Mouse (Mus musculus) kidney, embryonic 15.5 days (tissue): ENCODE data around the gene Thada. TPM values are rescaled to one million over a fixed set of nuclear protein-coding genes. Genes with fewer than 3 reads are reported as not detected.

Experiments
- ATAC-seq: fragments of 200-750 bp; cut with Nextera tagmentation; replicated peaks from 2 replicates; pipeline ENCODE4 v1.8.0; 2017; ENCODE audit warnings: moderate TSS enrichment; ENCODE audit not compliant: low FRiP score
- H3K27ac ChIP-seq: fragments of 300-500 bp; sonication (generic); 2 replicates; pipeline ENCODE4 v1.5.1; 2015; ENCODE audit warnings: mild to moderate bottlenecking, inconsistent platforms
- H3K27me3 ChIP-seq: fragments of 300-500 bp; sonication (generic); 2 replicates; pipeline ENCODE4 v1.6.1; 2015; ENCODE audit warnings: inconsistent platforms
- H3K36me3 ChIP-seq: fragments of 300-500 bp; sonication (generic); 2 replicates; pipeline ENCODE4 v1.6.1; 2015; ENCODE audit warnings: inconsistent platforms
- H3K4me1 ChIP-seq: fragments of 300-500 bp; sonication (generic); 2 replicates; pipeline ENCODE4 v1.6.1; 2015; ENCODE audit warnings: inconsistent platforms
- H3K4me2 ChIP-seq: fragments of 300-500 bp; sonication (generic); 2 replicates; pipeline ENCODE4 v1.6.1; 2015; ENCODE audit warnings: moderate library complexity, mild to moderate bottlenecking, inconsistent platforms
- H3K4me3 ChIP-seq: fragments of 300-500 bp; sonication (generic); replicated peaks from 2 replicates; pipeline ENCODE4 v1.5.1; 2015; ENCODE audit warnings: mild to moderate bottlenecking, inconsistent platforms
- H3K9ac ChIP-seq: fragments of 300-500 bp; sonication (generic); 2 replicates; pipeline ENCODE4 v1.6.1; 2015; ENCODE audit warnings: mild to moderate bottlenecking, inconsistent platforms
- H3K9me3 ChIP-seq: fragments of 300-500 bp; sonication (generic); replicated peaks from 2 replicates; pipeline ENCODE4 v1.6.1; 2016; ENCODE audit warnings: inconsistent platforms
- WGBS: fragments of 180-500 bp; shearing (Covaris S2); methylation state at CpG from one replicate; pipeline ENCODE4 v1.1.7; 2015; ENCODE audit warnings: mixed read lengths; 5-methylcytosine and 5-hydroxymethylcytosine counted together
- polyA plus RNA-seq: library from polyadenylated mRNA; unstranded; fragments of >200 nt; fragmentation: Nextera tagmentation; extraction: Ambion mirVana; gene quantifications from 2 replicates; pipeline ENCODE4 v1.2.1, GENCODE M21; 2015

The Thada gene
- polyA plus RNA-seq, 1 experiment from 2014 or later: 10.4 TPM

- WGBS: 72% methylated on average over 5 of the region's 5 CpGs
- ATAC-seq: no peak
- Histone ChIP-seq H3K27me3 (no peaks in the 10 kb centered on the region), H3K4me2 (no peak overlapping the region), H3K4me1 (no peaks in the 10 kb centered on the region), H3K27ac (no peak overlapping the region), H3K9me3 (no peaks in the 10 kb centered on the region), H3K36me3 (peaks cover 88% of the 10 kb centered on the region), H3K4me3 (no peak overlapping the region), H3K9ac (no peak overlapping the region)
Observed at GRCm38 (mm10) chr17:84431991-84432390, 34.0 kb downstream of the Thada start.

DNA sequence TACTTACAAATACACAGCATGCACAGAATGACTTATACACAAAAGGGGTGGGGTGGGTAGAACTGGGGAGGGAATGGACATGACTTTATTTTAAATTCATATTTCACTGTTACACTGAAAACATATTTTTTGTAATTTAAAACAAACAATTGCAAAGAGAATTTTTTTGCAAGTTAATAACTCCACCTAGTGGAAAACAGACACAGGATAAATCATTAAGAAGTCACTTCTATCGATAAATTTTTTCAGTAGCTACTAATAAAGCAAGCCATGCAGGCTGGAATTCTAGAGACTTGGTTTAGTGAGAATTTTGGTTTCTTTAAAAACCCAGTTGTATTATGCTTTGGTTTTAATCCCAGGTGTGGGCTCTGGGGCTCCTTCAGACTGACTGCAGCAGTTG, 41.7 kb downstream of the Thada start:
- H3K4me1 ChIP-seq: peaks cover 9% of the 10 kb centered on the region
- H3K27ac ChIP-seq: no peak overlapping the region
- no peak overlapping the region for H3K4me2 ChIP-seq
- no peaks in the 10 kb centered on the region for H3K27me3 ChIP-seq
- ATAC-seq: no peak
- 81% methylated on average over 1 of the region's 1 CpGs for WGBS
- no peaks in the 10 kb centered on the region for H3K9me3 ChIP-seq
- H3K4me3 ChIP-seq: no peak overlapping the region
- H3K9ac ChIP-seq: no peak overlapping the region
- H3K36me3 ChIP-seq: peaks cover 77% of the 10 kb centered on the region

DNA sequence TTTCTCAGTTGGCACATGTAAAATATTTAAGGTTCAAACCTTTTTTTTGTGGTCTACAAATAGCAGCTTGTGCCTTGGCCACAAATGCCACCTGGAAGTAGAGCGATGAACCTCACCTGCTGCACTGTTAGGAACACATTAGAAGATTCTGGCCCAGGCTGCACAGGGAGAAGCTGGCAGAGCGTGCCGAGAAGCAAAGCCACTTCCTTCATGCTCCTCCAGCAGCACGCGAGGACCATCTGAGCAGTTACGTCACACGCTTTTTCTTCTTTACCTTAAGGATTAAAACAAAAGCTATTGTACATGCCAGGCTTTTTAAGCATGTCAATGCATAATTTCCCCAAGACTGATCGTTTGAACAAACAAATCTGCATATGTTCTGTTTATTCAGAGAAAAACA, 43.1 kb downstream of the Thada start:
- Histone ChIP-seq H3K4me3 (no peak overlapping the region), H3K36me3 (peaks cover 68% of the 10 kb centered on the region), H3K4me1 (peaks cover 9% of the 10 kb centered on the region), H3K27ac (no peak overlapping the region), H3K9ac (no peak overlapping the region), H3K27me3 (no peaks in the 10 kb centered on the region), H3K4me2 (no peak overlapping the region), H3K9me3 (no peaks in the 10 kb centered on the region)
- ATAC-seq: no peak
- 91% methylated on average over 8 of the region's 8 CpGs for WGBS

GRCm38 (mm10) chr17:84422001-84422785, 43.8 kb downstream of the Thada start:
- no peak overlapping the region for H3K9ac ChIP-seq
- no peak for ATAC-seq
- H3K27me3 ChIP-seq: no peaks in the 10 kb centered on the region
- no peak overlapping the region for H3K4me2 ChIP-seq
- H3K36me3 ChIP-seq: peaks cover 63% of the 10 kb centered on the region
- H3K9me3 ChIP-seq: no peaks in the 10 kb centered on the region
- H3K27ac ChIP-seq: no peak overlapping the region
- H3K4me3 ChIP-seq: no peak overlapping the region
- WGBS: 65% methylated on average over 4 of the region's 4 CpGs
- peaks cover 9% of the 10 kb centered on the region for H3K4me1 ChIP-seq

- Histone ChIP-seq H3K27ac (peak overlapping the region; percentile 75), H3K36me3 (peaks cover 54% of the 10 kb centered on the region), H3K9ac (no peak overlapping the region), H3K4me2 (no peak overlapping the region), H3K9me3 (no peaks in the 10 kb centered on the region), H3K4me3 (no peak overlapping the region), H3K4me1 (peaks cover 9% of the 10 kb centered on the region), H3K27me3 (no peaks in the 10 kb centered on the region)
- 95% methylated on average over 4 of the region's 4 CpGs for WGBS
- no peak for ATAC-seq
Observed at GRCm38 (mm10) chr17:84421042-84421441, 45.0 kb downstream of the Thada start.

- H3K27me3 ChIP-seq: no peaks in the 10 kb centered on the region
- WGBS: 71% methylated on average over 3 of the region's 3 CpGs
- no peaks in the 10 kb centered on the region for H3K9me3 ChIP-seq
- H3K4me1 ChIP-seq: peaks cover 9% of the 10 kb centered on the region
- peaks cover 52% of the 10 kb centered on the region for H3K36me3 ChIP-seq
- H3K27ac ChIP-seq: peak overlapping the region; percentile 75
- H3K4me3 ChIP-seq: no peak overlapping the region
- no peak overlapping the region for H3K4me2 ChIP-seq
- ATAC-seq: no peak
- no peak overlapping the region for H3K9ac ChIP-seq
Observed at GRCm38 (mm10) chr17:84420276-84420639, 45.7 kb downstream of the Thada start.

GRCm38 (mm10) chr17:84419326-84420275, 46.4 kb downstream of the Thada start:
- Histone ChIP-seq H3K9me3 (no peaks in the 10 kb centered on the region), H3K9ac (no peak overlapping the region), H3K36me3 (peaks cover 51% of the 10 kb centered on the region), H3K4me2 (no peak overlapping the region), H3K27ac (peak overlapping the region; percentile 75), H3K27me3 (no peaks in the 10 kb centered on the region), H3K4me1 (peaks cover 9% of the 10 kb centered on the region), H3K4me3 (no peak overlapping the region)
- WGBS: 60% methylated on average over 11 of the region's 11 CpGs
- ATAC-seq: peak; percentile 71

GRCm38 (mm10) chr17:84415936-84416335, 50.1 kb downstream of the Thada start:
- no peak for ATAC-seq
- Histone ChIP-seq H3K9ac (no peak overlapping the region), H3K4me1 (peaks cover 9% of the 10 kb centered on the region), H3K9me3 (no peaks in the 10 kb centered on the region), H3K27ac (no peak overlapping the region), H3K4me2 (no peak overlapping the region), H3K27me3 (no peaks in the 10 kb centered on the region), H3K36me3 (peaks cover 38% of the 10 kb centered on the region), H3K4me3 (no peak overlapping the region)
- 74% methylated on average over 3 of the region's 3 CpGs for WGBS

GRCm38 (mm10) chr17:84408731-84409130, 57.3 kb downstream of the Thada start:
- no peak overlapping the region for H3K4me3 ChIP-seq
- no peak overlapping the region for H3K4me2 ChIP-seq
- WGBS: 84% methylated on average over 1 of the region's 1 CpGs
- H3K27ac ChIP-seq: no peak overlapping the region
- H3K4me1 ChIP-seq: no peaks in the 10 kb centered on the region
- no peaks in the 10 kb centered on the region for H3K27me3 ChIP-seq
- H3K36me3 ChIP-seq: peaks cover 27% of the 10 kb centered on the region
- no peak overlapping the region for H3K9ac ChIP-seq
- ATAC-seq: no peak
- no peaks in the 10 kb centered on the region for H3K9me3 ChIP-seq

GRCm38 (mm10) chr17:84405616-84406015, 60.4 kb downstream of the Thada start:
- Histone ChIP-seq H3K4me2 (no peak overlapping the region), H3K4me3 (no peak overlapping the region), H3K9me3 (no peaks in the 10 kb centered on the region), H3K27me3 (no peaks in the 10 kb centered on the region), H3K9ac (no peak overlapping the region), H3K4me1 (no peaks in the 10 kb centered on the region), H3K36me3 (peaks cover 29% of the 10 kb centered on the region), H3K27ac (no peak overlapping the region)
- 88% methylated on average over 6 of the region's 6 CpGs for WGBS
- no peak for ATAC-seq

GRCm38 (mm10) chr17:84401796-84402195, 64.2 kb downstream of the Thada start:
- H3K4me3 ChIP-seq: no peak overlapping the region
- 90% methylated on average over 5 of the region's 5 CpGs for whole genome bisulfite sequencing
- H3K36me3 ChIP-seq: peaks cover 28% of the 10 kb centered on the region

DNA sequence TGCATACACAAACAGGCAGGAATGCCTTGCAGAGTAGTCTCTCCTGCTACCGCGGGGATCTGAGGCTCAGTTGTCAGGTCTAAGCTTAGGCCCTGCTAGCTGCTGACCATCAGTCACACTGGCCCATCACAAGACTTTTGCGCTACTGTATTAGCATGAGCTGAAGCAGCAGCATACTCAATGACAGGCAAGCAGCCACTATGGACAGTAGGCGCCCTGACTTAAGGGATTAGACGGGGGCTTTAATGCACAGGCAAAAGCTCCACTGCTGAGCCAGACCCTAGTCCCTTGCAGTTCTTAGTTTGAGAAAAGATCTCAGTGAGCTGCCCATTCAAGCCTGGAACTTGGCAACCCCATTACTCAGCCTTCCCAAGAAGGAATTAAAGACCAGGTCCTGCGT, 66.6 kb downstream of the Thada start:
- Histone ChIP-seq H3K4me1 (no peaks in the 10 kb centered on the region), H3K9ac (no peak overlapping the region), H3K36me3 (peaks cover 39% of the 10 kb centered on the region), H3K27me3 (no peaks in the 10 kb centered on the region), H3K27ac (no peak overlapping the region), H3K4me3 (no peak overlapping the region), H3K4me2 (no peak overlapping the region), H3K9me3 (no peaks in the 10 kb centered on the region)
- 90% methylated on average over 6 of the region's 6 CpGs for WGBS
- ATAC-seq: no peak

More at GRCm38 (mm10) chr17:84401796-84402195, 64.2 kb downstream of the Thada start:
- no peak overlapping the region for H3K4me2 ChIP-seq
- no peak overlapping the region for H3K27ac ChIP-seq
- H3K4me1 ChIP-seq: no peaks in the 10 kb centered on the region
- no peaks in the 10 kb centered on the region for H3K9me3 ChIP-seq
- H3K9ac ChIP-seq: no peak overlapping the region
- H3K27me3 ChIP-seq: no peaks in the 10 kb centered on the region
- no peak for ATAC-seq
